Mouse (Mus musculus): Measurements from ENCODE around the gene 4930505A04Rik. TPM values are rescaled to one million over a fixed set of nuclear protein-coding genes. Genes with fewer than 3 reads are reported as not detected.

Gene 4930505A04Rik
- total RNA-seq, 2 experiments from 2014 or later = 0.36 TPM; not detected in 1

- no peak for TF ChIP-seq CTCF (IDR thresholded peaks at IDR 0.05)
- H3K27ac ChIP-seq = no peak overlapping the region
- no peak overlapping the region for H3K4me3 ChIP-seq
- intact Hi-C loops (cut with DNase I) = no loop called here
- no peak for DNase-seq
These were observed 27.9 kb downstream of the 4930505A04Rik start for GRCm38 (mm10) chr11:30443746-30444145.

- DNase-seq = no peak
- H3K27ac ChIP-seq = no peak overlapping the region
- no peak overlapping the region for H3K4me3 ChIP-seq
- intact Hi-C loops (cut with DNase I) = no loop called here
- TF ChIP-seq CTCF (IDR thresholded peaks at IDR 0.05) = no peak
These were observed 38.2 kb downstream of the 4930505A04Rik start for GRCm38 (mm10) chr11:30433256-30433950.

- peak; percentile 14; the same call in 1 of the 2 replicates for TF ChIP-seq CTCF (IDR thresholded peaks at IDR 0.05)
- Histone ChIP-seq H3K4me3 (no peak overlapping the region), H3K27ac (peak overlapping the region; percentile 76)
- DNase-seq = peak; percentile 80
- intact Hi-C loops (cut with DNase I) = no loop called here
These were observed 66.0 kb downstream of the 4930505A04Rik start for GRCm38 (mm10) chr11:30405581-30405980.

- Histone ChIP-seq H3K27ac (peak overlapping the region; percentile 76), H3K4me3 (no peak overlapping the region)
- intact Hi-C loops (cut with DNase I) = no loop called here
- no peak for DNase-seq
- TF ChIP-seq CTCF (IDR thresholded peaks at IDR 0.05) = no peak
These were observed 66.9 kb downstream of the 4930505A04Rik start for GRCm38 (mm10) chr11:30404619-30405200.

- no peak for TF ChIP-seq CTCF (IDR thresholded peaks at IDR 0.05)
- intact Hi-C loops (cut with DNase I) = no loop called here
- DNase-seq = no peak
- Histone ChIP-seq H3K27ac (no peak overlapping the region), H3K4me3 (no peak overlapping the region)
These were observed 77.3 kb downstream of the 4930505A04Rik start for GRCm38 (mm10) chr11:30394351-30394750.

- Histone ChIP-seq H3K4me3 (no peak overlapping the region), H3K27ac (no peak overlapping the region)
- no peak for DNase-seq
- TF ChIP-seq CTCF (IDR thresholded peaks at IDR 0.05) = no peak
- intact Hi-C loops (cut with DNase I) = no loop called here
These were observed 88.6 kb downstream of the 4930505A04Rik start for GRCm38 (mm10) chr11:30383076-30383475.

Other genes with a start within 250 kb of the 4930505A04Rik start
- 100 to 1,000 TPM; 112 to 141 TPM for gene Sptbn1, start 203.7 kb downstream of the 4930505A04Rik start, total RNA-seq (2021)
- gene Acyp2, start 177.8 kb upstream of the 4930505A04Rik start, total RNA-seq (2021) = 100 to 1,000 TPM; 119 to 146 TPM

Data from gastrocnemius, adult 2 months (tissue).